Mouse (Mus musculus) limb, embryonic 15.5 days (tissue): ENCODE measurements around the gene Cypt3. TPM values are rescaled to one million over a fixed set of nuclear protein-coding genes. Genes with fewer than 3 reads are reported as not detected.

Experiments used
- ATAC-seq: fragments of 200-750 bp; cut with Nextera tagmentation; 2 replicates; pipeline ENCODE4 v1.8.0; 2017; ENCODE audit warnings: low read depth, moderate TSS enrichment; ENCODE audit not compliant: insufficient number of reproducible peaks, low FRiP score, low TSS enrichment
- H3K27ac ChIP-seq: fragments of 300-500 bp; sonication (generic); 2 replicates; pipeline ENCODE4 v1.5.1; 2015; ENCODE audit warnings: moderate library complexity, mild to moderate bottlenecking, inconsistent platforms
- H3K27me3 ChIP-seq: fragments of 300-500 bp; sonication (generic); 2 replicates; pipeline ENCODE4 v1.6.1; 2015; ENCODE audit warnings: inconsistent platforms
- H3K36me3 ChIP-seq: fragments of 300-500 bp; sonication (generic); 2 replicates; pipeline ENCODE4 v1.6.1; 2015; ENCODE audit warnings: inconsistent platforms
- H3K4me1 ChIP-seq: fragments of 300-500 bp; sonication (generic); 2 replicates; pipeline ENCODE4 v1.6.1; 2015; ENCODE audit warnings: inconsistent platforms
- H3K4me2 ChIP-seq: fragments of 300-500 bp; sonication (generic); 2 replicates; pipeline ENCODE4 v1.6.1; 2015; ENCODE audit warnings: mild to moderate bottlenecking, inconsistent platforms
- H3K4me3 ChIP-seq: fragments of 300-500 bp; sonication (generic); 2 replicates; pipeline ENCODE4 v1.5.1; 2015; ENCODE audit warnings: mild to moderate bottlenecking, inconsistent platforms
- H3K9ac ChIP-seq: fragments of 300-500 bp; sonication (generic); 2 replicates; pipeline ENCODE4 v1.6.1; 2015; ENCODE audit warnings: inconsistent platforms
- H3K9me3 ChIP-seq: fragments of 300-500 bp; sonication (generic); 2 replicates; pipeline ENCODE4 v1.6.1; 2016; ENCODE audit warnings: inconsistent platforms
- WGBS: fragments of 180-500 bp; shearing (Covaris S2); methylation state at CpG from one replicate; pipeline ENCODE4 v1.1.7; 2015; 5-methylcytosine and 5-hydroxymethylcytosine counted together
- polyA plus RNA-seq: library from polyadenylated mRNA; unstranded; fragments of >200 nt; fragmentation: Nextera tagmentation; extraction: Ambion mirVana; gene quantifications from 2 replicates; pipeline ENCODE4 v1.2.1, GENCODE M21; 2015

Cypt3 gene
- not detected in 2 replicates for polyA plus RNA-seq

DNA sequence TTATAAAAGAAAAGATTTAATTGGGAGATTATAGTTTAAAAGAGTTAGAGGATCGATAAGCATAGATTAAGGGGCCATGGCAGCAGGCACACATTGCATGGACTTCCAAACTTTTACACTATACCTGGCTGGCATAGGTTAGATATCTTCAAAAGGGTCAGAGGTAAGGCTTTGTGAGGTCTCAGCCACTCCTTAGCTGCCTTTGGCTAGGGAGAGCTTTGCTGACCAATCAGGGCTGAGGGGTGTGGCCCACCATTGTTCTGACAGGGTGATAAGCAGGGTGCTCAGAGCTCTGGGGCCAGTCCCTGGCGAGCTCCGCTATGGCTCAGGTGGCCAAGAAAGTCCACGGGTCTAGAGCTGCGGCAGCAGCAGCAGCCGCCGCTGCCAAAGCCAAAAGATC, at the start of gene Cypt3:
TSS of gene Cypt3 (plus strand) at position 301 of the 400 bp plus-strand sequence.
- no peak for ATAC-seq
- H3K27me3 ChIP-seq, result no peaks in the 10 kb centered on the region
- 75% methylated on average over 7 of the region's 7 CpGs for WGBS
- no peak within 1 kb of the TSS for H3K4me2 ChIP-seq
- H3K9ac ChIP-seq, result no peak within 1 kb of the TSS
- no peaks in the 10 kb centered on the region for H3K36me3 ChIP-seq
- H3K9me3 ChIP-seq, result no peaks in the 10 kb centered on the region
- H3K4me1 ChIP-seq, result no peaks in the 10 kb centered on the region
- H3K27ac ChIP-seq, result no peak within 1 kb of the TSS
- no peak within 1 kb of the TSS for H3K4me3 ChIP-seq

GRCm38 (mm10) chrX:153515491-153515890, 42.9 kb upstream of the Cypt3 start:
- Histone ChIP-seq H3K4me2 (no peak overlapping the region), H3K4me3 (no peak overlapping the region), H3K4me1 (no peaks in the 10 kb centered on the region), H3K9ac (no peak overlapping the region), H3K9me3 (no peaks in the 10 kb centered on the region), H3K27ac (no peak overlapping the region), H3K27me3 (no peaks in the 10 kb centered on the region), H3K36me3 (no peaks in the 10 kb centered on the region)
- WGBS, result 79% methylated on average over 5 of the region's 5 CpGs
- ATAC-seq, result no peak

- no peaks in the 10 kb centered on the region for H3K27me3 ChIP-seq
- H3K4me1 ChIP-seq, result no peaks in the 10 kb centered on the region
- no peak overlapping the region for H3K4me3 ChIP-seq
- WGBS, result 28% methylated on average over 2 of the region's 2 CpGs
- no peak overlapping the region for H3K9ac ChIP-seq
- no peak overlapping the region for H3K27ac ChIP-seq
- no peaks in the 10 kb centered on the region for H3K36me3 ChIP-seq
- no peaks in the 10 kb centered on the region for H3K9me3 ChIP-seq
- no peak for ATAC-seq
- no peak overlapping the region for H3K4me2 ChIP-seq
Measured at GRCm38 (mm10) chrX:153528399-153528798, 30.0 kb upstream of the Cypt3 start.

DNA sequence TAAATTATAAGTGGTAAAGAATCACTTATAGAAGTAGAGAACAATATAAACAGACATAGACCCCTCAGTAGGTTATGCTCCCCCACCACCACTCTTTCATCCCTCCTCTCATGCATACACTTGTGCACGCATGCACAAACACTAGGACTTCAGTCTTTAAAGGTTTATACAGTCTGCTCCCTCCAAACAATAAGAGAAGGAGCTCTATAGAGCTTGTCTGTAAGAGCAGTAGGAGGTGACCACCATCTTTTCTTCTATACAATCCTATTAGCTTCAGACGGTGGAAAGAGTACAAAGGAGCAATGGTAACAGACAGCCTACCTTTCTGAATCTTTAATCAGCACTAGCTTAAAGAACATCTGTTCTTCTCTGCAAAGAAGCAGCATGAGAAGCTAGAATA, 1.8 kb upstream of the Cypt3 start:
- Histone ChIP-seq H3K36me3 (no peaks in the 10 kb centered on the region), H3K4me1 (no peaks in the 10 kb centered on the region), H3K27me3 (no peaks in the 10 kb centered on the region), H3K27ac (no peak overlapping the region), H3K4me2 (no peak overlapping the region), H3K9ac (no peak overlapping the region), H3K9me3 (no peaks in the 10 kb centered on the region), H3K4me3 (no peak overlapping the region)
- no peak for ATAC-seq
- WGBS, result 81% methylated on average over 2 of the region's 2 CpGs

DNA sequence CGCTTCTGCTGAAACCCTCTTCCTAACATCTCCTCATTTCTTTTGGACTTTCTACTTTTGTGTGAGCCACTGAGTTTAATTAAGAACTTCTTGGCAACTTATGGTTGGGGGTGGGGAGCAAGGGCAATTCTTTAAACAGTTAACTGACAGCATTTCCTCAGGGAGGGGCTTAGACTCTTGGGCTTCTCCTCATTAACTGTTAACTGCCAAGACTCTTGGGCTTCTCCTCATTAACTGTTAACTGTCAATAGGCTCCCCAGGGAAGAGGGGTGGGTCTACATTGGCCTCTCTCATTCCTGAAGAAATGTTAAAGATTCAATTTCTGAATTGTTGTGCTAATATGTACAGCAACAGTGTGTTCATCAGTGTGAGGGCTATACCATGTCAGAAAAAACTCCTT, 6.3 kb downstream of the Cypt3 start:
- Histone ChIP-seq H3K27ac (no peak overlapping the region), H3K27me3 (no peaks in the 10 kb centered on the region), H3K4me1 (no peaks in the 10 kb centered on the region), H3K4me3 (no peak overlapping the region), H3K36me3 (no peaks in the 10 kb centered on the region), H3K9ac (no peak overlapping the region), H3K4me2 (no peak overlapping the region), H3K9me3 (no peaks in the 10 kb centered on the region)
- 66% methylated on average over 1 of the region's 1 CpGs for WGBS
- ATAC-seq, result no peak

DNA sequence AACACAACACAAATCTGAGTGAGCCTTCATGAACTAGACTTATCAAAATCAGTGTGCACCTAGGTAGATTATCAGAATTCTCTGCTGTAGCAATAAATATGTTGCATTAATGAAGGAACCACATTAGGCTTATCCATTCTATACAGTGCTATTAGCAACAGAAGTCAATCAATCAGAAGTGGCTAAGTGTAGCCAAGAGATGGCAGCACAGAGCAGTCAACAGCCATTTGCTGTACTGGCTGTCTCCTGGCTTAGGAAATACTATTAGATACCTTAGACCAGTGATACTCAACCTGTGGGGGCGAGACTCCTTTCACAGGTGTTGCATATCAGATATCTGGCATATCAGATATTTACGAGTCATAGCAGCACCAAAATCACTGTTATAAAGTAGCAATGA, 41.2 kb downstream of the Cypt3 start:
- H3K4me2 ChIP-seq, result no peak overlapping the region
- H3K4me3 ChIP-seq, result no peak overlapping the region
- 53% methylated on average over 2 of the region's 2 CpGs for WGBS
- no peaks in the 10 kb centered on the region for H3K36me3 ChIP-seq
- H3K9ac ChIP-seq, result no peak overlapping the region
- H3K9me3 ChIP-seq, result no peaks in the 10 kb centered on the region
- ATAC-seq, result no peak
- no peaks in the 10 kb centered on the region for H3K4me1 ChIP-seq
- H3K27ac ChIP-seq, result no peak overlapping the region
- no peaks in the 10 kb centered on the region for H3K27me3 ChIP-seq

Other genes with a start within 250 kb of the Cypt3 start
- gene Ubqln2, start 60.4 kb upstream of the Cypt3 start, polyA plus RNA-seq, result 13.7 and 16.8 TPM in 2 replicates
- gene Kctd12b, start 137.8 kb downstream of the Cypt3 start, polyA plus RNA-seq, result 7.7 and 8.3 TPM in 2 replicates
- gene Nbdy, start 165.0 kb downstream of the Cypt3 start, polyA plus RNA-seq, result 114 and 117 TPM in 2 replicates